Mouse (Mus musculus): ENCODE results near the gene Carnmt1. TPM values are rescaled to one million over a fixed set of nuclear protein-coding genes. Genes with fewer than 3 reads are reported as not detected.

Gene Carnmt1
- polyA plus RNA-seq, 1 experiment from 2014 or later = 24.2 TPM

GRCm38 (mm10) chr19:18638949-18639348 is 31.6 kb upstream of the Carnmt1 start:
- H3K4me2 ChIP-seq (ENCODE audit: low read depth) = no peak overlapping the region
- no peak overlapping the region for H3K27ac ChIP-seq (ENCODE audit: low read depth, low read length)
- DNase-seq (ENCODE audit: low spot score) (no peak), ATAC-seq (ENCODE audit: insufficient read depth, low FRiP score, low TSS enrichment) (no peak)
- no peaks in the 10 kb centered on the region for H3K9me3 ChIP-seq (ENCODE audit: control insufficient read depth, low read length)
- H3K27me3 ChIP-seq (ENCODE audit: control insufficient read depth, insufficient read depth, low read length) = no peaks in the 10 kb centered on the region
- no peak overlapping the region for H3K9ac ChIP-seq (ENCODE audit: low read length)
- 75% methylated on average over 5 of the region's 5 CpGs for WGBS
- no peak overlapping the region for H3K4me3 ChIP-seq (ENCODE audit: low read depth, low read length)
- no peaks in the 10 kb centered on the region for H3K4me1 ChIP-seq (ENCODE audit: control insufficient read depth, insufficient read depth, low read length)
- no peaks in the 10 kb centered on the region for H3K36me3 ChIP-seq (ENCODE audit: control insufficient read depth, insufficient read depth, low read length)

GRCm38 (mm10) chr19:18639552-18639951 is 31.0 kb upstream of the Carnmt1 start:
- Histone ChIP-seq H3K4me3 (ENCODE audit: low read depth, low read length) (no peak overlapping the region), H3K9ac (ENCODE audit: low read length) (no peak overlapping the region), H3K4me2 (ENCODE audit: low read depth) (no peak overlapping the region), H3K9me3 (ENCODE audit: control insufficient read depth, low read length) (no peaks in the 10 kb centered on the region), H3K4me1 (ENCODE audit: control insufficient read depth, insufficient read depth, low read length) (no peaks in the 10 kb centered on the region), H3K27me3 (ENCODE audit: control insufficient read depth, insufficient read depth, low read length) (no peaks in the 10 kb centered on the region), H3K36me3 (ENCODE audit: control insufficient read depth, insufficient read depth, low read length) (no peaks in the 10 kb centered on the region), H3K27ac (ENCODE audit: low read depth, low read length) (no peak overlapping the region)
- no peak for ATAC-seq (ENCODE audit: insufficient read depth, low FRiP score, low TSS enrichment)
- WGBS = 33% methylated on average over 2 of the region's 2 CpGs
- no peak for DNase-seq (ENCODE audit: low spot score)

GRCm38 (mm10) chr19:18641001-18641400 is 29.6 kb upstream of the Carnmt1 start:
- Histone ChIP-seq H3K9me3 (ENCODE audit: control insufficient read depth, low read length) (no peaks in the 10 kb centered on the region), H3K27me3 (ENCODE audit: control insufficient read depth, insufficient read depth, low read length) (no peaks in the 10 kb centered on the region), H3K27ac (ENCODE audit: low read depth, low read length) (no peak overlapping the region), H3K4me3 (ENCODE audit: low read depth, low read length) (no peak overlapping the region), H3K9ac (ENCODE audit: low read length) (no peak overlapping the region), H3K4me2 (ENCODE audit: low read depth) (no peak overlapping the region), H3K36me3 (ENCODE audit: control insufficient read depth, insufficient read depth, low read length) (no peaks in the 10 kb centered on the region), H3K4me1 (ENCODE audit: control insufficient read depth, insufficient read depth, low read length) (no peaks in the 10 kb centered on the region)
- 72% methylated on average over 4 of the region's 4 CpGs for WGBS
- no peak for DNase-seq (ENCODE audit: low spot score)
- no peak for ATAC-seq (ENCODE audit: insufficient read depth, low FRiP score, low TSS enrichment)

GRCm38 (mm10) chr19:18643411-18643810 is 27.2 kb upstream of the Carnmt1 start:
- H3K36me3 ChIP-seq (ENCODE audit: control insufficient read depth, insufficient read depth, low read length) = no peaks in the 10 kb centered on the region
- DNase-seq (ENCODE audit: low spot score) (no peak), ATAC-seq (ENCODE audit: insufficient read depth, low FRiP score, low TSS enrichment) (no peak)
- WGBS = 56% methylated on average over 4 of the region's 4 CpGs
- no peaks in the 10 kb centered on the region for H3K9me3 ChIP-seq (ENCODE audit: control insufficient read depth, low read length)
- H3K27ac ChIP-seq (ENCODE audit: low read depth, low read length) = no peak overlapping the region
- H3K4me1 ChIP-seq (ENCODE audit: control insufficient read depth, insufficient read depth, low read length) = no peaks in the 10 kb centered on the region
- H3K4me2 ChIP-seq (ENCODE audit: low read depth) = no peak overlapping the region
- H3K9ac ChIP-seq (ENCODE audit: low read length) = no peak overlapping the region
- no peaks in the 10 kb centered on the region for H3K27me3 ChIP-seq (ENCODE audit: control insufficient read depth, insufficient read depth, low read length)
- H3K4me3 ChIP-seq (ENCODE audit: low read depth, low read length) = no peak overlapping the region

GRCm38 (mm10) chr19:18644084-18644483 is 26.5 kb upstream of the Carnmt1 start:
- Histone ChIP-seq H3K27me3 (ENCODE audit: control insufficient read depth, insufficient read depth, low read length) (no peaks in the 10 kb centered on the region), H3K36me3 (ENCODE audit: control insufficient read depth, insufficient read depth, low read length) (no peaks in the 10 kb centered on the region), H3K9me3 (ENCODE audit: control insufficient read depth, low read length) (no peaks in the 10 kb centered on the region), H3K4me1 (ENCODE audit: control insufficient read depth, insufficient read depth, low read length) (no peaks in the 10 kb centered on the region), H3K9ac (ENCODE audit: low read length) (no peak overlapping the region), H3K27ac (ENCODE audit: low read depth, low read length) (no peak overlapping the region), H3K4me3 (ENCODE audit: low read depth, low read length) (no peak overlapping the region), H3K4me2 (ENCODE audit: low read depth) (no peak overlapping the region)
- DNase-seq (ENCODE audit: low spot score) = no peak
- ATAC-seq (ENCODE audit: insufficient read depth, low FRiP score, low TSS enrichment) = no peak
- 89% methylated on average over 6 of the region's 6 CpGs for WGBS

GRCm38 (mm10) chr19:18646397-18646796 is 24.2 kb upstream of the Carnmt1 start:
- H3K4me2 ChIP-seq (ENCODE audit: low read depth) = no peak overlapping the region
- no peak overlapping the region for H3K4me3 ChIP-seq (ENCODE audit: low read depth, low read length)
- no peak overlapping the region for H3K27ac ChIP-seq (ENCODE audit: low read depth, low read length)
- 74% methylated on average over 3 of the region's 3 CpGs for WGBS
- H3K9ac ChIP-seq (ENCODE audit: low read length) = no peak overlapping the region
- DNase-seq (ENCODE audit: low spot score) (no peak), ATAC-seq (ENCODE audit: insufficient read depth, low FRiP score, low TSS enrichment) (no peak)
- H3K27me3 ChIP-seq (ENCODE audit: control insufficient read depth, insufficient read depth, low read length) = no peaks in the 10 kb centered on the region
- no peaks in the 10 kb centered on the region for H3K36me3 ChIP-seq (ENCODE audit: control insufficient read depth, insufficient read depth, low read length)
- H3K4me1 ChIP-seq (ENCODE audit: control insufficient read depth, insufficient read depth, low read length) = no peaks in the 10 kb centered on the region
- H3K9me3 ChIP-seq (ENCODE audit: control insufficient read depth, low read length) = no peaks in the 10 kb centered on the region

- Histone ChIP-seq H3K27ac (ENCODE audit: low read depth, low read length) (no peak overlapping the region), H3K27me3 (ENCODE audit: control insufficient read depth, insufficient read depth, low read length) (no peaks in the 10 kb centered on the region), H3K4me1 (ENCODE audit: control insufficient read depth, insufficient read depth, low read length) (no peaks in the 10 kb centered on the region), H3K4me2 (ENCODE audit: low read depth) (no peak overlapping the region), H3K9me3 (ENCODE audit: control insufficient read depth, low read length) (no peaks in the 10 kb centered on the region), H3K4me3 (ENCODE audit: low read depth, low read length) (no peak overlapping the region), H3K9ac (ENCODE audit: low read length) (no peak overlapping the region), H3K36me3 (ENCODE audit: control insufficient read depth, insufficient read depth, low read length) (no peaks in the 10 kb centered on the region)
- WGBS = 65% methylated on average over 5 of the region's 5 CpGs
- DNase-seq (ENCODE audit: low spot score) = no peak
- no peak for ATAC-seq (ENCODE audit: insufficient read depth, low FRiP score, low TSS enrichment)
These were observed 23.6 kb upstream of the Carnmt1 start for GRCm38 (mm10) chr19:18646853-18647420.

- H3K4me3 ChIP-seq (ENCODE audit: low read depth, low read length) = no peak overlapping the region
- H3K36me3 ChIP-seq (ENCODE audit: control insufficient read depth, insufficient read depth, low read length) = no peaks in the 10 kb centered on the region
- no peak overlapping the region for H3K9ac ChIP-seq (ENCODE audit: low read length)
- no peak overlapping the region for H3K27ac ChIP-seq (ENCODE audit: low read depth, low read length)
- ATAC-seq (ENCODE audit: insufficient read depth, low FRiP score, low TSS enrichment) (no peak), DNase-seq (ENCODE audit: low spot score) (no peak)
- H3K4me1 ChIP-seq (ENCODE audit: control insufficient read depth, insufficient read depth, low read length) = no peaks in the 10 kb centered on the region
- H3K4me2 ChIP-seq (ENCODE audit: low read depth) = no peak overlapping the region
- no peaks in the 10 kb centered on the region for H3K27me3 ChIP-seq (ENCODE audit: control insufficient read depth, insufficient read depth, low read length)
- WGBS = 80% methylated on average over 9 of the region's 9 CpGs
- H3K9me3 ChIP-seq (ENCODE audit: control insufficient read depth, low read length) = no peaks in the 10 kb centered on the region
These were observed 22.6 kb upstream of the Carnmt1 start for GRCm38 (mm10) chr19:18647775-18648557.

- Histone ChIP-seq H3K27ac (ENCODE audit: low read depth, low read length) (no peak overlapping the region), H3K9ac (ENCODE audit: low read length) (no peak overlapping the region), H3K27me3 (ENCODE audit: control insufficient read depth, insufficient read depth, low read length) (no peaks in the 10 kb centered on the region), H3K4me3 (ENCODE audit: low read depth, low read length) (no peak overlapping the region), H3K4me1 (ENCODE audit: control insufficient read depth, insufficient read depth, low read length) (no peaks in the 10 kb centered on the region), H3K36me3 (ENCODE audit: control insufficient read depth, insufficient read depth, low read length) (no peaks in the 10 kb centered on the region), H3K9me3 (ENCODE audit: control insufficient read depth, low read length) (no peaks in the 10 kb centered on the region), H3K4me2 (ENCODE audit: low read depth) (no peak overlapping the region)
- no peak for ATAC-seq (ENCODE audit: insufficient read depth, low FRiP score, low TSS enrichment)
- WGBS = 88% methylated on average over 6 of the region's 6 CpGs
- DNase-seq (ENCODE audit: low spot score) = no peak
These were observed 22.0 kb upstream of the Carnmt1 start for GRCm38 (mm10) chr19:18648558-18648945.

Data from neural tube, embryonic 11.5 days (tissue).